Mouse (Mus musculus) limb, embryonic 11.5 days (tissue): Measurements from ENCODE around the gene Chd2. TPM values are rescaled to one million over a fixed set of nuclear protein-coding genes. Genes with fewer than 3 reads are reported as not detected.

Experiments
- ATAC-seq: fragments of 200-750 bp; cut with Nextera tagmentation; 2 replicates; pipeline ENCODE4 v1.8.0; 2017; ENCODE audit warnings: low read depth; ENCODE audit not compliant: insufficient number of reproducible peaks, low FRiP score, low TSS enrichment
- DNase-seq: peaks from one replicate; pipeline ENCODE4 v3.0.0-alpha.2; 2015; ENCODE audit warnings: low spot score
- H3K27ac ChIP-seq: fragments of 300-500 bp; sonication (generic); replicated peaks from 2 replicates; pipeline ENCODE4 v1.5.1; 2014; ENCODE audit warnings: low read depth, mild to moderate bottlenecking, low read length
- H3K27me3 ChIP-seq: fragments of 300-500 bp; sonication (generic); 2 replicates; pipeline ENCODE4 v1.6.1; 2014; ENCODE audit warnings: mild to moderate bottlenecking, low read length, mixed read lengths; ENCODE audit not compliant: control insufficient read depth, insufficient read depth
- H3K36me3 ChIP-seq: fragments of 300-500 bp; sonication (generic); 2 replicates; pipeline ENCODE4 v1.6.1; 2014; ENCODE audit warnings: mild to moderate bottlenecking, low read length, moderate library complexity, mixed read lengths; ENCODE audit not compliant: control insufficient read depth, insufficient read depth
- H3K4me1 ChIP-seq: fragments of 300-500 bp; sonication (generic); 2 replicates; pipeline ENCODE4 v1.6.1; 2014; ENCODE audit warnings: low read length, mixed read lengths; ENCODE audit not compliant: control insufficient read depth, insufficient read depth
- H3K4me2 ChIP-seq: fragments of 300-500 bp; sonication (generic); 2 replicates; pipeline ENCODE4 v1.6.1; 2014; ENCODE audit warnings: low read depth, mild to moderate bottlenecking, moderate library complexity; ENCODE audit not compliant: severe bottlenecking
- H3K4me3 ChIP-seq: fragments of 300-500 bp; sonication (generic); 2 replicates; pipeline ENCODE4 v1.5.1; 2014; ENCODE audit warnings: low read depth, low read length
- H3K9ac ChIP-seq: fragments of 300-500 bp; sonication (generic); 2 replicates; pipeline ENCODE4 v1.6.1; 2014; ENCODE audit warnings: mild to moderate bottlenecking, low read length
- H3K9me3 ChIP-seq: fragments of 300-500 bp; sonication (generic); 2 replicates; pipeline ENCODE4 v1.6.1; 2016; ENCODE audit warnings: low read length; ENCODE audit not compliant: control insufficient read depth
- WGBS: fragments of 180-500 bp; shearing (Covaris S2); extraction: QIAGEN DNeasy Blood & Tissue Kit; methylation state at CpG from one replicate; pipeline ENCODE4 v1.1.7; 2014; 5-methylcytosine and 5-hydroxymethylcytosine counted together
- polyA plus RNA-seq: library from polyadenylated mRNA; unstranded; fragments of >200 nt; fragmentation: Nextera tagmentation; extraction: Ambion mirVana; gene quantifications from 2 replicates; pipeline ENCODE4 v1.2.1, GENCODE M21; 2014

The Chd2 gene
- polyA plus RNA-seq, 1 experiment from 2014 or later = 48.9 TPM

GRCm38 (mm10) chr7:73559170-73559852, 17.7 kb upstream of the Chd2 start:
- H3K4me3 ChIP-seq = peak overlapping the region; percentile 100
- H3K4me1 ChIP-seq = 0 out of 2 replicates have a peak, but pooled peaks cover 5% of the 10 kb centered on the region
- H3K36me3 ChIP-seq = no peaks in the 10 kb centered on the region
- DNase-seq (no peak), ATAC-seq (no peak)
- peak overlapping the region; percentile 41 for H3K4me2 ChIP-seq
- H3K27ac ChIP-seq = peak overlapping the region; percentile 79
- no peaks in the 10 kb centered on the region for H3K27me3 ChIP-seq
- peak overlapping the region; percentile 100 for H3K9ac ChIP-seq
- 35% methylated on average over 8 of the region's 8 CpGs for WGBS
- H3K9me3 ChIP-seq = no peaks in the 10 kb centered on the region

- Histone ChIP-seq H3K4me1 (0 out of 2 replicates have a peak, but pooled peaks cover 5% of the 10 kb centered on the region), H3K4me3 (peak overlapping the region; percentile 100), H3K9me3 (no peaks in the 10 kb centered on the region), H3K27me3 (no peaks in the 10 kb centered on the region), H3K4me2 (peak overlapping the region; percentile 41), H3K27ac (peak overlapping the region; percentile 100), H3K9ac (peak overlapping the region; percentile 100), H3K36me3 (no peaks in the 10 kb centered on the region)
- ATAC-seq (peak; percentile 100), DNase-seq (peak; percentile 99)
- WGBS = under 1% methylated on average over 47 of the region's 60 CpGs
These were observed 16.9 kb upstream of the Chd2 start for GRCm38 (mm10) chr7:73558293-73559169.

- ATAC-seq = no peak
- peak overlapping the region; percentile 24 for H3K4me2 ChIP-seq
- no peaks in the 10 kb centered on the region for H3K27me3 ChIP-seq
These were observed 16.1 kb upstream of the Chd2 start for GRCm38 (mm10) chr7:73557671-73558265.

GRCm38 (mm10) chr7:73556688-73557667, 15.3 kb upstream of the Chd2 start:
- Histone ChIP-seq H3K4me1 (0 out of 2 replicates have a peak, but pooled peaks cover 5% of the 10 kb centered on the region), H3K4me3 (peak overlapping the region; percentile 100), H3K9me3 (no peaks in the 10 kb centered on the region), H3K27ac (peak overlapping the region; percentile 100), H3K9ac (peak overlapping the region; percentile 100), H3K36me3 (no peaks in the 10 kb centered on the region; the same call in 1 of the 2 replicates), H3K27me3 (no peaks in the 10 kb centered on the region), H3K4me2 (peak overlapping the region; percentile 48)
- ATAC-seq = no peak
- no peak for DNase-seq
- under 1% methylated on average over 25 of the region's 25 CpGs for WGBS

More at GRCm38 (mm10) chr7:73557671-73558265, 16.1 kb upstream of the Chd2 start:
- Histone ChIP-seq H3K9me3 (no peaks in the 10 kb centered on the region), H3K36me3 (no peaks in the 10 kb centered on the region), H3K27ac (peak overlapping the region; percentile 100), H3K4me1 (0 out of 2 replicates have a peak, but pooled peaks cover 5% of the 10 kb centered on the region), H3K4me3 (peak overlapping the region; percentile 100), H3K9ac (peak overlapping the region; percentile 100)
- peak; percentile 65 for DNase-seq
- WGBS = under 1% methylated on average over 68 of the region's 80 CpGs

GRCm38 (mm10) chr7:73555918-73556580, 14.4 kb upstream of the Chd2 start:
- 31% methylated on average over 4 of the region's 4 CpGs for WGBS
- ATAC-seq = no peak
- Histone ChIP-seq H3K4me2 (peak overlapping the region; percentile 48), H3K27me3 (no peaks in the 10 kb centered on the region), H3K4me1 (0 out of 2 replicates have a peak, but pooled peaks cover 5% of the 10 kb centered on the region), H3K4me3 (peak overlapping the region; percentile 100), H3K27ac (no peak overlapping the region), H3K36me3 (peaks cover 2% of the 10 kb centered on the region; the same call in 1 of the 2 replicates), H3K9me3 (no peaks in the 10 kb centered on the region), H3K9ac (no peak overlapping the region)
- DNase-seq = no peak

- Histone ChIP-seq H3K27me3 (no peaks in the 10 kb centered on the region), H3K27ac (no peak overlapping the region), H3K9ac (no peak overlapping the region), H3K9me3 (no peaks in the 10 kb centered on the region), H3K4me1 (0 out of 2 replicates have a peak, but pooled peaks cover 4% of the 10 kb centered on the region), H3K36me3 (peaks cover 6% of the 10 kb centered on the region; the same call in 1 of the 2 replicates), H3K4me3 (no peak overlapping the region), H3K4me2 (no peak overlapping the region)
- 69% methylated on average over 2 of the region's 2 CpGs for WGBS
- no peak for DNase-seq
- ATAC-seq = no peak
These were observed 13.2 kb upstream of the Chd2 start for GRCm38 (mm10) chr7:73554849-73555248.

- Histone ChIP-seq H3K4me2 (no peak overlapping the region), H3K27me3 (no peaks in the 10 kb centered on the region), H3K9ac (no peak overlapping the region), H3K4me1 (no peaks in the 10 kb centered on the region), H3K27ac (no peak overlapping the region), H3K4me3 (no peak overlapping the region), H3K36me3 (peaks cover 12% of the 10 kb centered on the region), H3K9me3 (no peaks in the 10 kb centered on the region)
- 87% methylated on average over 2 of the region's 2 CpGs for WGBS
- no peak for DNase-seq
- ATAC-seq = no peak
These were observed 11.5 kb upstream of the Chd2 start for GRCm38 (mm10) chr7:73553160-73553559.
